Mouse (Mus musculus): ENCODE data around the gene Hs1bp3.

GRCm38 (mm10) chr12:8305258-8305657 lies 8.0 kb upstream of the Hs1bp3 start:
- TF ChIP-seq GATA1 (IDR thresholded peaks at IDR 0.05; ENCODE audit: borderline replicate concordance, low read length) (no peak), FLI1 (IDR thresholded peaks at IDR 0.05; ENCODE audit: low read length) (no peak)

Data from megakaryocyte, embryonic 14.5 days (primary cell).